Mouse (Mus musculus): ENCODE data around the gene Nfib. TPM values are rescaled to one million over a fixed set of nuclear protein-coding genes. Genes with fewer than 3 reads are reported as not detected.

The Nfib gene
- polyA plus RNA-seq, 1 experiment = 48.1 TPM

GRCm38 (mm10) chr4:82396003-82396402, 309.5 kb downstream of the Nfib start:
- TF ChIP-seq CTCF (IDR thresholded peaks at IDR 0.05; ENCODE audit: insufficient read depth, low read length) = no peak
- no peak for TF ChIP-seq POLR2A (IDR thresholded peaks at IDR 0.05; ENCODE audit: borderline replicate concordance, extremely low read depth, low read depth, low read length)
- H3K4me3 ChIP-seq (replicated peaks; ENCODE audit: extremely low read depth, low read depth, low read length) = no peak overlapping the region
- 72% methylated on average over 4 of the region's 4 CpGs for WGBS
- H3K4me1 ChIP-seq (ENCODE audit: control insufficient read depth, insufficient read depth, low read length) = peaks cover 43% of the 10 kb centered on the region
- no peak for DNase-seq

DNA sequence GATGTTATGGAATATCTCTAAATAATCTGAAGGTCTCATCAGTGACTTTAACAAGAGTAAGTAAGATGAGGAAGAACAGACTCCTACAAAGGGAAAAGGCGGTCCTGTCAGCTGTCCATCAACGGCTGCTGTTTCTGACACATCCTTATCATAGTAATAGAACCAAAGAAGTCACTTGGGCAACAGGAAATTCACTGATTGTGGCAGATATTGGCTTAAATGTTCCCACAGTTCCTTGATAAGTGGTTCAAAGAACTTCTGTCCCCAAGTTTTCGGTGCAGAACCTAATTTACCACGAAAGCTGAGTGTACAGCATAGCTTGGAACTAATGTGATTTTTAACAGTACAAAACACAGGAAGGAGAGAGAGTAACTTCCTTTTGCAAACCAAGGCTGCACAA, 311.2 kb downstream of the Nfib start:
- no peak for DNase-seq
- WGBS = 50% methylated on average over 4 of the region's 4 CpGs
- no peak overlapping the region for H3K4me3 ChIP-seq (replicated peaks; ENCODE audit: extremely low read depth, low read depth, low read length)
- H3K4me1 ChIP-seq (ENCODE audit: control insufficient read depth, insufficient read depth, low read length) = peaks cover 37% of the 10 kb centered on the region
- TF ChIP-seq CTCF (IDR thresholded peaks at IDR 0.05; ENCODE audit: insufficient read depth, low read length) (no peak), POLR2A (IDR thresholded peaks at IDR 0.05; ENCODE audit: borderline replicate concordance, extremely low read depth, low read depth, low read length) (no peak)

- no peak for DNase-seq
- WGBS = 62% methylated on average over 4 of the region's 4 CpGs
- Histone ChIP-seq H3K4me1 (ENCODE audit: control insufficient read depth, insufficient read depth, low read length) (peaks cover 33% of the 10 kb centered on the region), H3K4me3 (replicated peaks; ENCODE audit: extremely low read depth, low read depth, low read length) (no peak overlapping the region)
- TF ChIP-seq POLR2A (IDR thresholded peaks at IDR 0.05; ENCODE audit: borderline replicate concordance, extremely low read depth, low read depth, low read length) (no peak), CTCF (IDR thresholded peaks at IDR 0.05; ENCODE audit: insufficient read depth, low read length) (no peak)
Measured at GRCm38 (mm10) chr4:82393021-82393420, 312.5 kb downstream of the Nfib start.

- DNase-seq = no peak
- WGBS = 42% methylated on average over 9 of the region's 9 CpGs
- no peak for TF ChIP-seq CTCF (IDR thresholded peaks at IDR 0.05; ENCODE audit: insufficient read depth, low read length)
- TF ChIP-seq POLR2A (IDR thresholded peaks at IDR 0.05; ENCODE audit: borderline replicate concordance, extremely low read depth, low read depth, low read length) = no peak
- Histone ChIP-seq H3K4me1 (ENCODE audit: control insufficient read depth, insufficient read depth, low read length) (peaks cover 37% of the 10 kb centered on the region), H3K4me3 (replicated peaks; ENCODE audit: extremely low read depth, low read depth, low read length) (no peak overlapping the region)
Measured at GRCm38 (mm10) chr4:82392496-82392895, 313.1 kb downstream of the Nfib start.

DNA sequence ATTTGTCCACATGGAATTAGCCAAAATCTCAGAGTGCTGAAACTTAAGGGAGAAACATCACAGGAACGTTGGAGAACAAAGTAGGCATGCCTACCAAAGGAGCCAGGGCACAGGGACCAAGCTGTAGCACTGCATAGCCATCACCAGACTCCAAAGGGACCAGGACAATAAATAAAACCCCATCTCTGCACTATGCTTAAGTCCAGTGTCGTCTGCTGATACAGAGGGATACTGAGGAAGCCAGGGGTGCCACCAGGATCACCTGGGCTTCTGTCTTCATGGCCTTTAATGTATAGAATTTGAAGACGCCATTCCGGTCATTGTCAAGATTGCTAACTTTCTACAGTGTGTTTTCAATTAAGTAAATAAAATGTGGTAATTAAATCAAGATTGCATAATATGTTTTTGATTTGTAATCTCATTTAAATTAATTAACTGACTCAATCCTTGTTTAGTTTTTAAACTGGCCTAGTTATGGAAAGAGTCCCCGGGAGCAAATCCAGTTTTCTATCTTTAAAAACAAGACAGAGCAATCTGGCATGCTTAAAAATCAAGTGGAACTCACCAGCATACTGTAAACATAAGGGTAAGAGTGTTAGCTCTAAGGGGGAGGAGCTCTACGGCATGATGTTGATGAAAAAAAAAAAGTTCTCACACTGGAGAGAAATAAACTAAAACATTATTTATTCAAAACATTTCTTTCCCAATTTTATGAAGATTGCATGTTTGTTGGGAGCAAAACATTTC, 313.7 kb downstream of the Nfib start:
- WGBS = 47% methylated on average over 6 of the region's 6 CpGs
- DNase-seq = no peak
- Histone ChIP-seq H3K4me1 (ENCODE audit: control insufficient read depth, insufficient read depth, low read length) (peaks cover 38% of the 10 kb centered on the region), H3K4me3 (replicated peaks; ENCODE audit: extremely low read depth, low read depth, low read length) (no peak overlapping the region)
- TF ChIP-seq POLR2A (IDR thresholded peaks at IDR 0.05; ENCODE audit: borderline replicate concordance, extremely low read depth, low read depth, low read length) (no peak), CTCF (IDR thresholded peaks at IDR 0.05; ENCODE audit: insufficient read depth, low read length) (no peak)

DNA sequence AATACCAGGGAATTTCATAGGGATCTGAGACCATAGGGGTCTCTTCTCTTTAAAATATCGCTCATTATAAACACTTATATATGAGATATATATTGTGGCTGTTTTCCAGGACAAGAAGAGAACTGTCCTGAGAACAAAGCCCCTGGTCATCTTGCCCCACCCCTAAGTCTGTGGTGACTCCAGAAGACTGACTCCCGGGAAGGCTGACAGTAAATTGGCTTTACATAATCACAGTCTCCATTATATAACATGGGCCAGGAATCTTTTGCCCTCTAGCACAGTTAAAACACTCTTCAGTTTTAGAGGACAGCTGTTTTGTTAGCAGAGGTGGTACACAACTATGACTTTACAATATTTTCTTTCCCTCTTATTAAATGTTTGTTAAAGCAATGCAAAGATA, 315.0 kb downstream of the Nfib start:
- peaks cover 34% of the 10 kb centered on the region for H3K4me1 ChIP-seq (ENCODE audit: control insufficient read depth, insufficient read depth, low read length)
- 36% methylated on average over 2 of the region's 2 CpGs for WGBS
- H3K4me3 ChIP-seq (replicated peaks; ENCODE audit: extremely low read depth, low read depth, low read length) = no peak overlapping the region
- no peak for DNase-seq
- no peak for TF ChIP-seq CTCF (IDR thresholded peaks at IDR 0.05; ENCODE audit: insufficient read depth, low read length)
- no peak for TF ChIP-seq POLR2A (IDR thresholded peaks at IDR 0.05; ENCODE audit: borderline replicate concordance, extremely low read depth, low read depth, low read length)

DNA sequence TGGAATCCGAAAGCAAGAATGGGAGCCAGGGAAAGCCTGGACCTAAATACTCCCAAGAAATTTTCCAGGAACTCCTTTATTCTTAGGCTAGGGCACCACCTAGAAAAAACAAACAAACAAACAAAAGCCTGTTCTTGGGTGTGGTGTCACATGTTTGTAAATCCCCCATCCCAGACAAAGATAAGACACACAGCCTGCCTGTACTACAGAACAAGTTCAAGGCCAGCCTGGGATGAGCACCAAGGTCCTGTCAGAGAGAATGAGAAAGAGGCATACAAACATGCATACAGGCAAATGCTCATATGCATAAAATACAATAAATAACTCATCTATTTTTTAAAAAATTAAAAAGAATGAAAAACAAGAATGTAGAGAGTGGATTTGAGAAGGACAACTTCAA, 315.7 kb downstream of the Nfib start:
- DNase-seq = no peak
- 50% methylated on average over 1 of the region's 1 CpGs for WGBS
- H3K4me3 ChIP-seq (replicated peaks; ENCODE audit: extremely low read depth, low read depth, low read length) = no peak overlapping the region
- TF ChIP-seq POLR2A (IDR thresholded peaks at IDR 0.05; ENCODE audit: borderline replicate concordance, extremely low read depth, low read depth, low read length) (no peak), CTCF (IDR thresholded peaks at IDR 0.05; ENCODE audit: insufficient read depth, low read length) (no peak)
- H3K4me1 ChIP-seq (ENCODE audit: control insufficient read depth, insufficient read depth, low read length) = peaks cover 38% of the 10 kb centered on the region

DNA sequence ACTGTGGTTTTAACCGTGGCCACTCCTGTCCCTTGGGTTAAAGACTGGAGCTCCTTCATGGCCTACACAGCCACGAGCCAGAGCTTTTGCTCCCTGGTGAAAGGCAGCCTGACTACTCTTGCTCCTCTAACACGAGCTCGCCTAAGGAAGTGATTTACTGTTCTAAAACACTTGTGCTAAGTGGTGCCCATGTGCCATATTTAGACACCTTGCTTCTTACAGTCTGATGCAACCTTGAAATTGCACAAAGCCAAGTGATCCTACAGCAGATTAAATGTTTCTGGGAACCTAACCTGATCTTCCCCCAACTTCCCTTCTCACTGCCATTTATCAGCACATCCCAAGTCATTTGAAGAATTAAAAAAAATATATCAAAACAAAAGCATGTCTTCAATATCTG, 317.9 kb downstream of the Nfib start:
- TF ChIP-seq CTCF (IDR thresholded peaks at IDR 0.05; ENCODE audit: insufficient read depth, low read length) = no peak
- TF ChIP-seq POLR2A (IDR thresholded peaks at IDR 0.05; ENCODE audit: borderline replicate concordance, extremely low read depth, low read depth, low read length) = no peak
- no peak for DNase-seq
- Histone ChIP-seq H3K4me3 (replicated peaks; ENCODE audit: extremely low read depth, low read depth, low read length) (no peak overlapping the region), H3K4me1 (ENCODE audit: control insufficient read depth, insufficient read depth, low read length) (peaks cover 40% of the 10 kb centered on the region)
- WGBS = 60% methylated on average over 4 of the region's 4 CpGs

DNA sequence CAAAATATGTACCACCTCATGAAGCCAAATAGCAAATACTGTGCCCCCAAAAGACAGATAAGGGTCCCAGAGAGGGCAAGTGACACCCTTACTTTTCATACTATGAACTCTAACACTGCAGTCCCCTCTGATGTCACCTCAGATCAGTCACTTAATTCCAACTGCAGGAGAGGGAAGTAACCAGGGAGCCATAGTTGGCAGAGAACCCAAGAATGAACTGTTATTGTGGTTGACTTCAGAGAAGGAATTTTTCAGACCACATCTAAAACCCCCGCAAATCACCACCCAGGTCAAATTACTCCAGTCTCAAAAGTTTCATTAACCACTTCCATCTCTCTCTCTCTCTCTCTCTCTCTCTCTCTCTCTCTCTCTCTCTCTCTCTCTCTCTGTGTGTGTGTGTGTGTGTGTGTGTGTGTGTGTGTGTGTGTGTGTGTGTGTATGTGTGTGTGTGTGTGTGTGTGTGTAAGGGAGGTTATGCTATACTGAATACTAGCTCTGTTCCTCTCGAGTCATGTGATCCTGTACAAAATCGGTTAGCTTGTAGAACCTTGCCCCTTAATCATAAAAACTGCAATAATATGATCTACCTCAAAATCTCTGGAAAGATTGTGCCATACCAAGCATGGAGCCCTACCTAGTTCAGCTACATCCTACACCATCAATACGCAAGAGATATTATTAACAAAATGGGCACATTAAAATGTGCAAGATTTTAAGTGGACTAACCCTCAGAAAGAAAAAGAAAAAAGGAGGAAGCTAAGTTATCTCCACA, 319.1 kb downstream of the Nfib start:
- Histone ChIP-seq H3K4me1 (ENCODE audit: control insufficient read depth, insufficient read depth, low read length) (peaks cover 37% of the 10 kb centered on the region), H3K4me3 (replicated peaks; ENCODE audit: extremely low read depth, low read depth, low read length) (no peak overlapping the region)
- TF ChIP-seq POLR2A (IDR thresholded peaks at IDR 0.05; ENCODE audit: borderline replicate concordance, extremely low read depth, low read depth, low read length) (no peak), CTCF (IDR thresholded peaks at IDR 0.05; ENCODE audit: insufficient read depth, low read length) (no peak)
- WGBS = 51% methylated on average over 4 of the region's 4 CpGs
- no peak for DNase-seq

DNA sequence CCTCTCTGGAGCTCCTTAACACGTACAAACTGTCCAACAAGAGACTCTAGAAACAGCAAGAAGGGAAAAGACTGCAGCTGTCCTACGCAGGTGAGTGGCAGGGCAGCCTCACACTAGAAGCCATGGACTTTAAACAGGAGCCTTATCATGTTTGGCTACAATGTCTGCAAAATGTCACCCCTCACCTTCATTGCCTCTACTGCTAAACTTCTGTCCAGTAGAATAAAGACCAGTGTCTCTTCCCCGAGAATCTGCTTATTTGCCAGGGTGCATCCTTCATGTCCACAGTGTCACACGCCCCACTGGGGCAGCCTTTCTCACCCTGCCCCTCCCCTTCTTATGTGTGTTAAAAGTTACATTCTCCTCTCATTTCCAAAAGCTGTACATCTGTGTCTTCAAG, 319.9 kb downstream of the Nfib start:
- Histone ChIP-seq H3K4me1 (ENCODE audit: control insufficient read depth, insufficient read depth, low read length) (peaks cover 32% of the 10 kb centered on the region), H3K4me3 (replicated peaks; ENCODE audit: extremely low read depth, low read depth, low read length) (no peak overlapping the region)
- TF ChIP-seq POLR2A (IDR thresholded peaks at IDR 0.05; ENCODE audit: borderline replicate concordance, extremely low read depth, low read depth, low read length) (no peak), CTCF (IDR thresholded peaks at IDR 0.05; ENCODE audit: insufficient read depth, low read length) (no peak)
- 49% methylated on average over 4 of the region's 4 CpGs for WGBS
- no peak for DNase-seq

Data from lung, adult 2 months (tissue).